Mouse (Mus musculus) megakaryocyte-erythroid progenitor cell, adult 5-6 weeks (primary cell): Measurements from ENCODE around the gene Relch. TPM values are rescaled to one million over a fixed set of nuclear protein-coding genes. Genes with fewer than 3 reads are reported as not detected.

Experiments used
- ATAC-seq: replicated peaks from 2 replicates; pipeline ENCODE4 v1.8.0; 2016; ENCODE audit warnings: mild to moderate bottlenecking, inconsistent platforms; ENCODE audit not compliant: severe bottlenecking, poor library complexity, low FRiP score, low TSS enrichment
- total RNA-seq, 2 experiments: library from RNA; stranded (forward) in 1 of 2; stranded (reverse) in 1 of 2; fragments of 200-1000, 215-1000 nt in 1 of 2; fragments of >200 nt in 1 of 2; fragmentation: Nextera tagmentation in 1 of 2; gene quantifications; 2 replicates each; pipeline ENCODE4 v1.2.3; 2014 to 2017

Gene Relch
- total RNA-seq, 2 experiments from 2014 or later, result 32.1 to 43.3 TPM

DNA sequence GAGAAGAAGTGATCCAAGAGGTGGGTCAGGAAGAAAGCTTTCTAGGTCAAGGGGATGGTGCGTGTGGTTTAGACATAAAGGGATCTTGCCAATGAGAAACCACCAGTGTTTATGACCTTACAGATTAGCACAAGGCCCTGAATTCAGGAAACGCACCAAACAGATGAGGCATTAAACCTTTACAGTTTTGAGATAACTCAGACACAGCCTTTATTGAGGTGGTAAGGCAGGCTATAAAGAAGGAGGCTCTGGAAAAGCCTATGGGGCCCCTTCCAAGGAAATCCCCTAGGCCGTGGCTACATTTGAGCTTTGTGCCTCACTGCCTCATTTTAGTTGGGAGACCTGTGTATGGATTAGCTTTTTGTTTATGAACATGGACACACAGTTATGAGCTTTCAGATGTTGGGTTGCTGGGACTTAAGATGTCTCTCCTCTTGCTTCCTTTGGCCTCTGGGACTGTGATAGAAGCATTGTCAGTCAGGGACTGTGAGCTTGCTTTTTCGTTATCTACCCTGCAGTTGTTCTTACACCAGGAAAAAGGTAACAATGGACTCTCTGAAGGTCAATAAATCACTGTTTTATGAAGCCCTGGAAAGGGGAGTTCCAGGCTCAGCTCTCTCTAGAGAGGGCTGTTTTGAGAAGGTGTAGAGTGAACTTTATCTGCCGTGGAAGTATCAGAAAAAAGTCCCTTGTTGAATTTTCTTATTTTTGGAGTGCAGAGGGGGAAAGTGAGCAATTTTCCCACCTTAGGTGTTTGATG, 120.8 kb downstream of the Relch start:
- ATAC-seq, result no peak

DNA sequence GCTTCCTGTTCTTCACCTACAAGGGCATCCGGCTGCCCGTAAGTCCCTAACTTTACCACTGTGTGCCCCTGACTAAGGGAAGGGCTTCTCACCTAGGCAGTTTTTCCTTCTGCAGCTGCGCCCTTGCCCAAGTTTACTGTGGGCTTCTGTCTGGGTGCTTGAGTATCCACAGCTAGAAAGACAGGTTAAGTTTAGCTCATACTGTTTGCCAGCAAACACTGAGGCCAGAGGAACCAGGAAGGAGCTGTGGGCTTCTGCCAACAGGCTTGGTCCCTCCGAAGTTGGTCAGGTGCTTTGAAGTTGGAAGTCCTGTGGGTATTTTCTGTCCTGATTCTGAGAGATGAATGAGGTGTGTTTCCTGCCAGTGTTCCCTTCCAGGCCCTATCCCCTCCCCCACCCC, 121.5 kb downstream of the Relch start:
- ATAC-seq, result no peak

DNA sequence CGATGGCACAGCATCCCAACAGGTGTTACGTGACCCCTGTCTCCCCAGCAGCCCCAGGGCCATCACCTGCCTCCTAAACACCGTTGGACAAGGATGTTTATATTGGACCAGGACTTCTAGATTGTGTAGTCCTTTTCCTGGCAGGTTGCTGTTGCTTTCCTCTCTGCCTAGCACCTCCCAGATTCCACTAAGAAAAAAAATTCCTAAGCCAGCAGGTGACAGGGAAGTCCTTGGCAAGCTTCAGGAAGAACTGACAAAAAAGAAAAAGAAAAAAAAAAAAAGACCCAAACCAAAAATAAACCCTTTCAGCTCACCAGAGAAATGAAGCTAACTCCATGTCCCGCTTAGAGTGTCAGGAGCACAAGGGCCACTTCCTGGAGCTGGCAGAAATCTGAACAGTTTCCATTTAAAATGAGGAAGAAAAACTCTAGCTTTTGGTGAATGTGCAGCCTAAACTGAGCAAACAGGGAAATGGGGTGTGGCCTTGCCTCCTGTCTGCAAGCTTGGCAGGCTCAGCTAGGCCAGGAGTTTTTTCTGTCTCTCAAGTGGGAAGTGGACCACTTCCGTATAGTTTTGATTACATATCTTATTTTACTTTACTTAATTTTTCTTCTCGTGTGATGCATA, 123.2 kb downstream of the Relch start:
- no peak for ATAC-seq

DNA sequence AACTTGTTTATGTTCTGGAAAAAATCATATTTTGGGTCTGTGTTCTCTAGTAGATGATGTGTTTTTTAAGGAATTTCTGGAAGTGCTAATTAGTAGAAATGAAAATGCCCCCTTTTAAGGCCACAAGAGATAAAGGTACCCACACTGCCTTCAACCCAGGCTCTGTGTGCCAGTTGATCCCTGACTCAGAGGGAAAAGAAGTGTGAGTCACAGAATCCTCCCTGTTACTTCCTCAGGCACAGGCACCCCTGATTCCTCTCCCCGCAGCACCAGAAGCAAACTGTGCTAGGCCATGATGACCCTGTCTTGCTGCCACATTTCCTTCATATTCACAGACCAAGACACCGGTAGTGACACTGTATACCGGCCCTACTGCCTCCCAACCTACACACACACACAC, 126.4 kb downstream of the Relch start:
- ATAC-seq, result no peak

DNA sequence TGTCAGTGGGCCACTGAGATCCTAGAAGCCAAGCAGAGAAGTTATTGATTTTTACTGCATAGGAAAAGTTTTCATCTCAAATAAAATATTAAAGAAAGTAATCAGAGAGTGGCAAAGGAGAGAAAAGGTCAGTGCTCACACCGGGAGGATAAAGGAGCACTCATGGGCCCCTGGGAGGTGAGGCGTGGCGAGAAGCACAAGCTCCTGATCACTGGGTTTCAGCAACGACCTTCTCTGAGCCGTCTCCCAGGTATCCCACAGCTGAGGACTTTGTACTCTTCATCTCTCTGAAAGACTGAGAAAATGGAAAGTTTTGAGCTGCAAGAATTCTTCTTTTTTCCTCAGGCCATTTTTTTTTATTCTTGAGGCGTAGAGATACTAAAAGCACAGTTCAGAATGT, 131.0 kb downstream of the Relch start:
- no peak for ATAC-seq

DNA sequence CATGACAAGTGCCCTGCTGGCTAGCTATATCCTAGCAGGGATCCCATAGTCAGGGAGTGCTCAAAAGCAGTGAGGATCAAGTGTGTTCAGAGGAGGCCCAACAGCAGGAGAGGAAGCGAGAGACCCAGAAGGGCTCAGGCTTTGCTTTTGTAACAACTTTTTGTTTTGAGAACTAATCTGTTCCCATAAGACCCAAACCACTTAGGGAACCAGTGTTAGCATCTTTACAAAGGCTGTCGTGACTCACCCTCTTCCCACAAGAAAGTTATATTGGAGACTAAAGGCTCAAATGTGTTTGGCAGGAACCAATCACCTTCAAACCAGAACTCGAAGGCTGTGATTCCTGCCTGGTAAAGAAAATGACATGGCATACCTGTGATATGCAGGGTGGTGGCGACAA, 132.0 kb downstream of the Relch start:
- ATAC-seq, result no peak

DNA sequence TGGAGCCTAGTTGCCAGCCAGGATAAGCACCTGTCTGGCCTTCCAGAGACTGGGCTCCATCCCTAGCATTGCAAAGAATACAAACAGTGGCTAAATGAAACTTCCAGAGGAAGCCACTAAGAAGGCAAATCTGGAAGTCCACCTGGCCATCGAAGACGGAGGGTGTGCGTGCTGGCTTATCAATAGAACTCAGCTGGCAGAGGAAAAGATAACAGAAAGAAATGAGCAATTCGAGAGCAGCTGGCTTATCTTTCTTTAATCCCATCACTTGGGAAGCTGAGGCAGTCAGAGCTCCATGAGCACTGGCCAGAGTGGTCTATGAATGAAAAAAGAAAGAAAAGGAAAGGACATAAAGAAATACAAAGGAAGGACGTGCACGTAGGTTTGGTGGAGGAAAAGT, 136.9 kb downstream of the Relch start:
- no peak for ATAC-seq

DNA sequence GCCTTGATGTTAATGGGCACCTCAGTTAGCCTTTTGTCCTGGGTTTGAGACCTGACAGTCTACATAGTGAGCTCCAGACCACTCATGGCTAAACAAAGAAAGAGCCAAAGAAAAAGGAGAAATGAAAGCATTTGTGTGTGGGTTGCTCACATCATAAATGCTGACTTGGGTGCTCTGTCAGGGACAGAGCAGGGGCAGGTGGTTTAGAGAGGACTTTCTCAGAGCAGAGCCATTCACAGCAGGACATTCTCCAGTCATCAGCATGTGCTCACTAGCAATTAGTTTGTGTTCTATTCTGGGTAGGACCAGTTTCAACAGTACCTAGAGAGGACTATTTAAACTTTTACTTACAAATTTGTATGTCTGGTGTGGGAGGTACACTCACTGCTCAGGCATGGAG, 137.6 kb downstream of the Relch start:
- ATAC-seq, result no peak

DNA sequence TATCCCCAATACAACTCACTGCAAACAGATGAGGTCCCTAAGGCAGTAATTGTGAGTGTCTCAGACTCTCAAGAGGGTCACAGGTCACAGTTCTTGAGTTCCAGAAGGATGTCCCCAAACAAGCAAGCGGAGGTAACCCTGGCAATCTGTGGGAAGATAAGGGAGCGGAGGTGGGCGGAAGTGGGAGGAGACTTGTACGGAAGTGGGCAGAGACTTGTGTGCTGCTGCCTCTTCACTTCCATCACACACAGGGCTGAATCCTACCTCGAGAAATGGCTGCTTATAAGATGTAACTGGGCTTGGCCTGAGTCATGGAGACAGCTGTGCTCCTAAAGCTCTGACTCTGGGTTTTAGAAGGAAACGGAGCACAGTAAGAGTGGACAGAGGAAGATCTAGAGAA, 139.3 kb downstream of the Relch start:
- peak; percentile 27; the same call in 1 of the 2 replicates for ATAC-seq

DNA sequence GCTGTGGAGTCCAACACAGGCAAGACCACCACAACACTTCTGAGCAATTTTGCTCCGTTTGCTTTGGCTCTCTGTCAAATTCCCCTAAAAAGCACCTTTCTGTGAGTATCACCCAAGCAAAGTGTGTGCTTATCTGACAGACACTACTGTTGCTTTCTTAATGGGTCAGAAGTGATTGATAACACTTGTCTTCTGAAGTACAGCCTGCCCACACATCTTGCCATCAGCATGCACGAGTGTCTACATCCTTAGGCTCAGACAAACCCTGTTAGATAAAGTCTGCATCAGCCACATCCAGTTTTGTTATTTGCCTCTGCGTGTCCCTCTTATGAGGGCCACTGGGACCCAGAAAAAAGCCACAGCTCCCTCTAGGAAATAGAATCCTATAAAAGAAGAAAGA, 140.6 kb downstream of the Relch start:
- peak; percentile 45; the same call in 1 of the 2 replicates for ATAC-seq

Other genes starting within 250 kb of the Relch start
- 30.5 and 33.1 TPM in 2 replicates for gene Pign, start 184 bp upstream of the Relch start, total RNA-seq (2014; fragmentation: Nextera tagmentation)
- gene Pign, start 184 bp upstream of the Relch start, total RNA-seq (2017), result 34.3 and 35.5 TPM in 2 replicates
- gene Tnfrsf11a, start 116.9 kb downstream of the Relch start, total RNA-seq (2014; fragmentation: Nextera tagmentation), result 0.30 TPM in 1 of 2 replicates, not detected in the other
- 0.11 TPM in 1 of 2 replicates, not detected in the other for gene Tnfrsf11a, start 116.9 kb downstream of the Relch start, total RNA-seq (2017)